Mouse (Mus musculus): ENCODE measurements at regions not wholly inside any gene's neighbourhood (a gene's known extent, or its start where the extent isn't known, plus 50 kb on each side); places are given as distances from the start of the nearest gene placed in this dataset.

- no peaks in the 10 kb centered on the region for H3K9me3 ChIP-seq (ENCODE audit: low read depth, low read length)
- no peak for TF ChIP-seq CTCF (IDR thresholded peaks at IDR 0.05; ENCODE audit: low read depth)
- 13% methylated on average over 11 of the region's 11 CpGs for WGBS
- H3K27me3 ChIP-seq (ENCODE audit: insufficient read depth, low read length), result no peaks in the 10 kb centered on the region
- no peaks in the 10 kb centered on the region for H3K4me1 ChIP-seq (ENCODE audit: insufficient read depth)
- H3K36me3 ChIP-seq (ENCODE audit: insufficient read depth), result no peaks in the 10 kb centered on the region
- H3K4me2 ChIP-seq, result no peak overlapping the region
- no peak overlapping the region for H3K4me3 ChIP-seq (ENCODE audit: low read depth, low read length)
- H3K9ac ChIP-seq, result no peak overlapping the region
- no peak overlapping the region for H3K27ac ChIP-seq (ENCODE audit: low read depth)
- DNase-seq (peak; percentile 40), ATAC-seq (ENCODE audit: insufficient read depth) (no peak)
Observed at GRCm38 (mm10) chr7:73125864-73126263, 249.4 kb upstream of the Rgma start.

- no peaks in the 10 kb centered on the region for H3K9me3 ChIP-seq (ENCODE audit: low read depth, low read length)
Observed at GRCm38 (mm10) chr7:73135786-73136185, 239.5 kb upstream of the Rgma start.

GRCm38 (mm10) chr7:73138269-73138668, 237.0 kb upstream of the Rgma start:
- TF ChIP-seq CTCF (IDR thresholded peaks at IDR 0.05; ENCODE audit: low read depth), result no peak
- no peak overlapping the region for H3K4me3 ChIP-seq (ENCODE audit: low read depth, low read length)
- H3K4me2 ChIP-seq, result no peak overlapping the region
- WGBS, result 27% methylated on average over 5 of the region's 5 CpGs
- H3K4me1 ChIP-seq (ENCODE audit: insufficient read depth), result peaks cover 9% of the 10 kb centered on the region; the same call in 1 of the 2 replicates
- H3K9me3 ChIP-seq (ENCODE audit: low read depth, low read length), result no peaks in the 10 kb centered on the region
- ATAC-seq (ENCODE audit: insufficient read depth) (no peak), DNase-seq (no peak)
- H3K9ac ChIP-seq, result no peak overlapping the region
- H3K27ac ChIP-seq (ENCODE audit: low read depth), result no peak overlapping the region
- no peaks in the 10 kb centered on the region for H3K36me3 ChIP-seq (ENCODE audit: insufficient read depth)
- no peaks in the 10 kb centered on the region for H3K27me3 ChIP-seq (ENCODE audit: insufficient read depth, low read length)

More at GRCm38 (mm10) chr7:73135786-73136185, 239.5 kb upstream of the Rgma start:
- Histone ChIP-seq H3K36me3 (ENCODE audit: insufficient read depth) (no peaks in the 10 kb centered on the region), H3K27me3 (ENCODE audit: insufficient read depth, low read length) (no peaks in the 10 kb centered on the region), H3K4me1 (ENCODE audit: insufficient read depth) (peaks cover 4% of the 10 kb centered on the region; the same call in 1 of the 2 replicates), H3K27ac (ENCODE audit: low read depth) (no peak overlapping the region), H3K4me3 (ENCODE audit: low read depth, low read length) (no peak overlapping the region), H3K9ac (no peak overlapping the region), H3K4me2 (no peak overlapping the region)
- TF ChIP-seq CTCF (IDR thresholded peaks at IDR 0.05; ENCODE audit: low read depth), result no peak
- 72% methylated on average over 6 of the region's 6 CpGs for WGBS
- ATAC-seq (ENCODE audit: insufficient read depth) (no peak), DNase-seq (no peak)

- Histone ChIP-seq H3K36me3 (ENCODE audit: insufficient read depth) (no peaks in the 10 kb centered on the region), H3K9me3 (ENCODE audit: low read depth, low read length) (no peaks in the 10 kb centered on the region), H3K9ac (no peak overlapping the region), H3K27ac (ENCODE audit: low read depth) (no peak overlapping the region), H3K4me2 (no peak overlapping the region), H3K4me1 (ENCODE audit: insufficient read depth) (peaks cover 9% of the 10 kb centered on the region; the same call in 1 of the 2 replicates), H3K4me3 (ENCODE audit: low read depth, low read length) (no peak overlapping the region), H3K27me3 (ENCODE audit: insufficient read depth, low read length) (no peaks in the 10 kb centered on the region)
- WGBS, result 32% methylated on average over 8 of the region's 8 CpGs
- ATAC-seq (ENCODE audit: insufficient read depth) (no peak), DNase-seq (peak; percentile 26)
- TF ChIP-seq CTCF (IDR thresholded peaks at IDR 0.05; ENCODE audit: low read depth), result no peak; the same call in 1 of the 2 replicates
Observed at GRCm38 (mm10) chr7:73138861-73139493, 236.3 kb upstream of the Rgma start.

GRCm38 (mm10) chr7:73139901-73140300, 235.4 kb upstream of the Rgma start:
- Histone ChIP-seq H3K27me3 (ENCODE audit: insufficient read depth, low read length) (no peaks in the 10 kb centered on the region), H3K9ac (no peak overlapping the region), H3K36me3 (ENCODE audit: insufficient read depth) (no peaks in the 10 kb centered on the region), H3K9me3 (ENCODE audit: low read depth, low read length) (no peaks in the 10 kb centered on the region), H3K4me3 (ENCODE audit: low read depth, low read length) (no peak overlapping the region), H3K4me1 (ENCODE audit: insufficient read depth) (peaks cover 9% of the 10 kb centered on the region; the same call in 1 of the 2 replicates), H3K4me2 (no peak overlapping the region), H3K27ac (ENCODE audit: low read depth) (no peak overlapping the region)
- DNase-seq, result no peak
- TF ChIP-seq CTCF (IDR thresholded peaks at IDR 0.05; ENCODE audit: low read depth), result no peak
- ATAC-seq (ENCODE audit: insufficient read depth), result no peak
- WGBS, result 56% methylated on average over 6 of the region's 6 CpGs

GRCm38 (mm10) chr7:73141167-73141566, 234.1 kb upstream of the Rgma start:
- 12% methylated on average over 5 of the region's 5 CpGs for WGBS
- no peaks in the 10 kb centered on the region for H3K9me3 ChIP-seq (ENCODE audit: low read depth, low read length)
- no peaks in the 10 kb centered on the region for H3K36me3 ChIP-seq (ENCODE audit: insufficient read depth)
- peak; percentile 13; the same call in 1 of the 2 replicates for ATAC-seq (ENCODE audit: insufficient read depth)
- no peak overlapping the region for H3K4me2 ChIP-seq
- H3K27ac ChIP-seq (ENCODE audit: low read depth), result no peak overlapping the region
- no peak overlapping the region for H3K9ac ChIP-seq
- TF ChIP-seq CTCF (IDR thresholded peaks at IDR 0.05; ENCODE audit: low read depth), result no peak
- no peaks in the 10 kb centered on the region for H3K27me3 ChIP-seq (ENCODE audit: insufficient read depth, low read length)
- peak; percentile 60 for DNase-seq
- H3K4me1 ChIP-seq (ENCODE audit: insufficient read depth), result peaks cover 9% of the 10 kb centered on the region; the same call in 1 of the 2 replicates
- H3K4me3 ChIP-seq (ENCODE audit: low read depth, low read length), result no peak overlapping the region

GRCm38 (mm10) chr7:73143902-73144301, 231.4 kb upstream of the Rgma start:
- DNase-seq (no peak), ATAC-seq (ENCODE audit: insufficient read depth) (no peak)
- Histone ChIP-seq H3K4me2 (no peak overlapping the region), H3K9ac (no peak overlapping the region), H3K36me3 (ENCODE audit: insufficient read depth) (no peaks in the 10 kb centered on the region), H3K27me3 (ENCODE audit: insufficient read depth, low read length) (no peaks in the 10 kb centered on the region), H3K27ac (ENCODE audit: low read depth) (no peak overlapping the region), H3K9me3 (ENCODE audit: low read depth, low read length) (no peaks in the 10 kb centered on the region), H3K4me1 (ENCODE audit: insufficient read depth) (peaks cover 9% of the 10 kb centered on the region; the same call in 1 of the 2 replicates), H3K4me3 (ENCODE audit: low read depth, low read length) (no peak overlapping the region)
- 79% methylated on average over 11 of the region's 11 CpGs for WGBS
- TF ChIP-seq CTCF (IDR thresholded peaks at IDR 0.05; ENCODE audit: low read depth), result no peak

Data from lung, embryonic 14.5 days (tissue).